Mouse (Mus musculus): ENCODE measurements at regions not wholly inside any gene's neighbourhood (a gene's known extent, or its start where the extent isn't known, plus 50 kb on each side); places are given as distances from the start of the nearest gene placed in this dataset.

DNA sequence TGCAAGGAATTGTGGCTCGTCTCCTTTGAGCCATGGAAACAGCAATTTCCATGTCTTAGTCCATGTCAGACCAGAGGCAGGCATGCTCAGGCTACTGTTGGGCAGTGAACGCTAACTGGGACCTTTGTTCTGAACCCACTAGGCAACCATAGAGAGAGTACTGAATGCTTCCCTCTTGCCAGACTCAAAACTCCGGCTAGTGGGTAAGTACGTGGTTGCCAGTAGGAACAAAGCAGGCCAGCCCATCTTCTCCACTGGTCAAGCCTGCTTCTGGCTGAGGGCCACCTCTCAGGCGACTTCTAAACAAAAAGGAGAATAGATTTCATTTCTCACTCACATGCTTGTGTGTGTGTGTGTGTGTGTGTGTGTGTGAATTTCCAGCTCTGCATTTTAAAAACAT, 163.8 kb upstream of the Maf start:
- TF ChIP-seq CTCF (IDR thresholded peaks at IDR 0.05; ENCODE audit: low read depth) (no peak), EP300 (IDR thresholded peaks at IDR 0.05; ENCODE audit: low read depth) (no peak)

Measured in liver, embryonic 14.5 days (tissue).